Mouse (Mus musculus): ENCODE results near the gene Cep164. TPM values are rescaled to one million over a fixed set of nuclear protein-coding genes. Genes with fewer than 3 reads are reported as not detected.

Cep164 gene
- total and polyA plus RNA-seq, 3 experiments: 7.9 to 14.2 TPM; not detected in 1

- H3K79me2 ChIP-seq (ENCODE audit: control insufficient read depth, insufficient read depth, low read length, poor library complexity): no peaks in the 10 kb centered on the region
- TF ChIP-seq MAFK (IDR thresholded peaks at IDR 0.05; ENCODE audit: borderline replicate concordance, low read depth, low read length): no peak
- TF ChIP-seq CHD2 (IDR thresholded peaks at IDR 0.05; ENCODE audit: low read length): no peak
- TF ChIP-seq ELF1 (IDR thresholded peaks at IDR 0.05; ENCODE audit: low read depth, low read length): no peak
- no peaks in the 10 kb centered on the region for H3K36me3 ChIP-seq (ENCODE audit: control insufficient read depth in 1 of 2, insufficient read depth in 2 of 2, low read length in 2 of 2)
- no peaks in the 10 kb centered on the region for H3K9me3 ChIP-seq (replicated peaks; ENCODE audit: insufficient read depth, low read length)
- no peaks in the 10 kb centered on the region for H3K4me1 ChIP-seq (ENCODE audit: control insufficient read depth in 1 of 2, insufficient read depth in 2 of 2, low read length in 2 of 2)
- DNase-seq (ENCODE audit: low read depth, low spot score): no peak
- peaks cover 0 to 2% of the 10 kb centered on the region in 2 experiments; a peak in 2 of 4 replicates for H3K27me3 ChIP-seq (ENCODE audit: control insufficient read depth in 1 of 2, insufficient read depth in 2 of 2, low read length in 2 of 2)
- H3K4me3 ChIP-seq (ENCODE audit: control insufficient read depth in 1 of 2, insufficient read depth in 1 of 2, low read depth in 2 of 2, low read length in 2 of 2): no peak overlapping the region
- H3K27ac ChIP-seq (ENCODE audit: control insufficient read depth, low read depth, low read length): no peak overlapping the region
- no peak overlapping the region for H3K9ac ChIP-seq (ENCODE audit: control insufficient read depth, low read depth, low read length, poor library complexity, severe bottlenecking)
Observed at GRCm38 (mm10) chr9:45841458-45841857, 13.0 kb upstream of the Cep164 start.

- H3K27me3 ChIP-seq (ENCODE audit: control insufficient read depth in 1 of 2, insufficient read depth in 2 of 2, low read length in 2 of 2): peaks cover 0 to 2% of the 10 kb centered on the region in 2 experiments; a peak in 2 of 4 replicates
- H3K9ac ChIP-seq (ENCODE audit: control insufficient read depth, low read depth, low read length, poor library complexity, severe bottlenecking): no peak overlapping the region
- no peak overlapping the region for H3K27ac ChIP-seq (ENCODE audit: control insufficient read depth, low read depth, low read length)
- DNase-seq (ENCODE audit: low read depth, low spot score): no peak
- TF ChIP-seq TBP (IDR thresholded peaks at IDR 0.05; ENCODE audit: low read depth, low read length): no peak
- no peak for TF ChIP-seq JUND (IDR thresholded peaks at IDR 0.05; ENCODE audit: low read depth, low read length)
- no peak for TF ChIP-seq BHLHE40 (IDR thresholded peaks at IDR 0.05; ENCODE audit: borderline replicate concordance, low read depth, low read length)
- no peak for TF ChIP-seq RAD21 (IDR thresholded peaks at IDR 0.05; ENCODE audit: low read depth, low read length)
- no peak for TF ChIP-seq MAZ (IDR thresholded peaks at IDR 0.05; ENCODE audit: low read depth, low read length)
- no peak for TF ChIP-seq NRF1 (IDR thresholded peaks at IDR 0.05; ENCODE audit: insufficient read depth, low read depth, low read length, poor library complexity, severe bottlenecking)
- TF ChIP-seq EP300 (IDR thresholded peaks at IDR 0.05; ENCODE audit: low read depth in 1 of 2, low read length in 2 of 2): no peak
- TF ChIP-seq ZMIZ1 (IDR thresholded peaks at IDR 0.05; ENCODE audit: low read depth, low read length): no peak
- no peak for TF ChIP-seq RCOR1 (IDR thresholded peaks at IDR 0.05; ENCODE audit: low read depth, low read length)
- TF ChIP-seq SIN3A (IDR thresholded peaks at IDR 0.05; ENCODE audit: low read length): no peak
- no peaks in the 10 kb centered on the region for H3K9me3 ChIP-seq (replicated peaks; ENCODE audit: insufficient read depth, low read length)
- no peak overlapping the region for H3K4me3 ChIP-seq (ENCODE audit: control insufficient read depth in 1 of 2, insufficient read depth in 1 of 2, low read depth in 2 of 2, low read length in 2 of 2)
- H3K36me3 ChIP-seq (ENCODE audit: control insufficient read depth in 1 of 2, insufficient read depth in 2 of 2, low read length in 2 of 2): no peaks in the 10 kb centered on the region
- H3K79me2 ChIP-seq (ENCODE audit: control insufficient read depth, insufficient read depth, low read length, poor library complexity): no peaks in the 10 kb centered on the region
- H3K4me1 ChIP-seq (ENCODE audit: control insufficient read depth in 1 of 2, insufficient read depth in 2 of 2, low read length in 2 of 2): no peaks in the 10 kb centered on the region
Observed at GRCm38 (mm10) chr9:45840331-45840730, 11.8 kb upstream of the Cep164 start.

- H3K27me3 ChIP-seq (ENCODE audit: control insufficient read depth in 1 of 2, insufficient read depth in 2 of 2, low read length in 2 of 2): peaks cover 0 to 2% of the 10 kb centered on the region in 2 experiments; a peak in 2 of 4 replicates
- no peak overlapping the region for H3K9ac ChIP-seq (ENCODE audit: control insufficient read depth, low read depth, low read length, poor library complexity, severe bottlenecking)
- no peaks in the 10 kb centered on the region for H3K79me2 ChIP-seq (ENCODE audit: control insufficient read depth, insufficient read depth, low read length, poor library complexity)
- H3K27ac ChIP-seq (ENCODE audit: control insufficient read depth, low read depth, low read length): no peak overlapping the region
- H3K36me3 ChIP-seq (ENCODE audit: control insufficient read depth in 1 of 2, insufficient read depth in 2 of 2, low read length in 2 of 2): no peaks in the 10 kb centered on the region
- H3K9me3 ChIP-seq (replicated peaks; ENCODE audit: insufficient read depth, low read length): no peaks in the 10 kb centered on the region
- no peak for DNase-seq (ENCODE audit: low read depth, low spot score)
- H3K4me3 ChIP-seq (ENCODE audit: control insufficient read depth in 1 of 2, insufficient read depth in 1 of 2, low read depth in 2 of 2, low read length in 2 of 2): no peak overlapping the region
- H3K4me1 ChIP-seq (ENCODE audit: control insufficient read depth in 1 of 2, insufficient read depth in 2 of 2, low read length in 2 of 2): no peaks in the 10 kb centered on the region
- TF ChIP-seq SIN3A (IDR thresholded peaks at IDR 0.05; ENCODE audit: low read length): no peak
- TF ChIP-seq E2F4 (IDR thresholded peaks at IDR 0.05; ENCODE audit: borderline replicate concordance, low read depth, low read length): no peak
- no peak for TF ChIP-seq EP300 (IDR thresholded peaks at IDR 0.05; ENCODE audit: low read depth in 1 of 2, low read length in 2 of 2)
- no peak for TF ChIP-seq GATA1 (IDR thresholded peaks at IDR 0.05; ENCODE audit: low read depth, low read length)
- TF ChIP-seq MAFK (IDR thresholded peaks at IDR 0.05; ENCODE audit: borderline replicate concordance, low read depth, low read length): no peak
- no peak for TF ChIP-seq GABPA (IDR thresholded peaks at IDR 0.05; ENCODE audit: low read depth, low read length)
- TF ChIP-seq CHD1 (IDR thresholded peaks at IDR 0.05; ENCODE audit: low read depth, low read length): no peak
- TF ChIP-seq USF2 (IDR thresholded peaks at IDR 0.05; ENCODE audit: borderline replicate concordance in 1 of 2, insufficient read depth in 1 of 2, low read depth in 1 of 2, low read length in 2 of 2): no peak
- TF ChIP-seq ZNF384 (IDR thresholded peaks at IDR 0.05; ENCODE audit: low read depth, low read length): no peak
- TF ChIP-seq JUND (IDR thresholded peaks at IDR 0.05; ENCODE audit: low read depth, low read length): no peak
- no peak for TF ChIP-seq ZKSCAN1 (IDR thresholded peaks at IDR 0.05; ENCODE audit: low read depth, low read length)
- no peak for TF ChIP-seq USF1 (IDR thresholded peaks at IDR 0.05; ENCODE audit: low read depth, low read length)
- no peak for TF ChIP-seq UBTF (IDR thresholded peaks at IDR 0.05; ENCODE audit: borderline replicate concordance, insufficient read depth, low read depth, low read length)
- no peak for TF ChIP-seq ZC3H11A (IDR thresholded peaks at IDR 0.05; ENCODE audit: low read depth, low read length)
- no peak for TF ChIP-seq ETS1 (IDR thresholded peaks at IDR 0.05; ENCODE audit: low read depth, low read length)
Observed at GRCm38 (mm10) chr9:45839982-45840300, 11.4 kb upstream of the Cep164 start.

All from MEL (cell line).